Mouse (Mus musculus) thymus, postnatal 0 days (tissue): ENCODE data around the gene Gm20441. TPM values are rescaled to one million over a fixed set of nuclear protein-coding genes. Genes with fewer than 3 reads are reported as not detected.

Experiments
- polyA plus RNA-seq: library from polyadenylated mRNA; unstranded; fragments of >200 nt; fragmentation: Nextera tagmentation; extraction: Ambion mirVana; gene quantifications from 2 replicates; pipeline ENCODE4 v1.2.1, GENCODE M21; 2015

Gene Gm20441
- polyA plus RNA-seq, 1 experiment from 2014 or later, result not detected

Other genes with a start within 250 kb of the Gm20441 start
- gene Lrrc75b, start 220.6 kb downstream of the Gm20441 start, polyA plus RNA-seq, result 0.41 and 0.86 TPM in 2 replicates
- 0.90 and 1.5 TPM in 2 replicates for gene Ggt1, start 219.3 kb downstream of the Gm20441 start, polyA plus RNA-seq
- gene Ggt5, start 191.6 kb downstream of the Gm20441 start, polyA plus RNA-seq, result 11.9 and 12.0 TPM in 2 replicates
- gene Susd2, start 136.9 kb downstream of the Gm20441 start, polyA plus RNA-seq, result 1.9 and 2.9 TPM in 2 replicates
- 21.3 and 26.1 TPM in 2 replicates for gene Cabin1, start 16.6 kb downstream of the Gm20441 start, polyA plus RNA-seq
- 131 and 132 TPM in 2 replicates for gene Ddt, start 7.5 kb downstream of the Gm20441 start, polyA plus RNA-seq
- gene Gstt3, start 460 bp upstream of the Gm20441 start, polyA plus RNA-seq, result 9.9 and 10.1 TPM in 2 replicates
- 2.2 and 2.8 TPM in 2 replicates for gene Gstt1, start 17.6 kb upstream of the Gm20441 start, polyA plus RNA-seq
- gene Gstt4, start 41.6 kb upstream of the Gm20441 start, polyA plus RNA-seq, result 0.14 and 0.18 TPM in 2 replicates
- gene Gstt2, start 56.5 kb upstream of the Gm20441 start, polyA plus RNA-seq, result 77.5 and 78.6 TPM in 2 replicates
- gene Mif, start 79.3 kb upstream of the Gm20441 start, polyA plus RNA-seq, result 1,368 and 1,597 TPM in 2 replicates
- 1.1 and 1.2 TPM in 2 replicates for gene Derl3, start 112.5 kb upstream of the Gm20441 start, polyA plus RNA-seq
- 138 and 140 TPM in 2 replicates for gene Smarcb1, start 140.7 kb upstream of the Gm20441 start, polyA plus RNA-seq
- 21.6 and 22.2 TPM in 2 replicates for gene Chchd10, start 152.2 kb upstream of the Gm20441 start, polyA plus RNA-seq
- 7.9 and 8.6 TPM in 2 replicates for gene Mmp11, start 155.5 kb upstream of the Gm20441 start, polyA plus RNA-seq
- gene Gm867, start 159.7 kb upstream of the Gm20441 start, polyA plus RNA-seq, result 0.39 and 0.46 TPM in 2 replicates
- 1.9 and 2.0 TPM in 2 replicates for gene Vpreb3, start 162.1 kb upstream of the Gm20441 start, polyA plus RNA-seq
- gene Gm5134, start 173.6 kb upstream of the Gm20441 start, polyA plus RNA-seq, result 0.94 and 1.3 TPM in 2 replicates